Mouse (Mus musculus) heart, embryonic 16.5 days (tissue): ENCODE data around the gene Casp8ap2. TPM values are rescaled to one million over a fixed set of nuclear protein-coding genes. Genes with fewer than 3 reads are reported as not detected.

Experiments
- ATAC-seq: fragments of 200-750 bp; cut with Nextera tagmentation; replicated peaks from 2 replicates; pipeline ENCODE4 v1.8.0; 2017; ENCODE audit warnings: moderate number of reproducible peaks; ENCODE audit not compliant: insufficient read depth, low FRiP score; ENCODE audit errors: extremely low read depth
- H3K27ac ChIP-seq: fragments of 300-500 bp; sonication (generic); 2 replicates; pipeline ENCODE4 v1.5.1; 2014; ENCODE audit warnings: mild to moderate bottlenecking, low read length, control low read depth, moderate library complexity
- H3K27me3 ChIP-seq: fragments of 300-500 bp; sonication (generic); 2 replicates; pipeline ENCODE4 v1.6.1; 2014; ENCODE audit warnings: low read length, mixed read lengths; ENCODE audit not compliant: control insufficient read depth, insufficient read depth
- H3K36me3 ChIP-seq: fragments of 300-500 bp; sonication (generic); 2 replicates; pipeline ENCODE4 v1.6.1; 2014; ENCODE audit not compliant: control insufficient read depth, insufficient read depth
- H3K4me1 ChIP-seq: fragments of 300-500 bp; sonication (generic); 2 replicates; pipeline ENCODE4 v1.6.1; 2014; ENCODE audit warnings: low read length, mixed read lengths; ENCODE audit not compliant: control insufficient read depth, insufficient read depth
- H3K4me2 ChIP-seq: fragments of 300-500 bp; sonication (generic); 2 replicates; pipeline ENCODE4 v1.6.1; 2014; ENCODE audit warnings: low read depth, mild to moderate bottlenecking, control low read depth, low read length
- H3K4me3 ChIP-seq: fragments of 300-500 bp; sonication (generic); 2 replicates; pipeline ENCODE4 v1.5.1; 2014; ENCODE audit warnings: mild to moderate bottlenecking, control low read depth, low read length
- H3K9ac ChIP-seq: fragments of 300-500 bp; sonication (generic); 2 replicates; pipeline ENCODE4 v1.6.1; 2014; ENCODE audit warnings: low read length, control low read depth
- H3K9me3 ChIP-seq: fragments of 300-500 bp; sonication (generic); replicated peaks from 2 replicates; pipeline ENCODE4 v1.6.1; 2016; ENCODE audit warnings: low read length; ENCODE audit not compliant: control insufficient read depth
- WGBS: fragments of 180-500 bp; shearing (Covaris S2); extraction: QIAGEN DNeasy Blood & Tissue Kit; methylation state at CpG from one replicate; pipeline ENCODE4 v1.1.7; 2014; 5-methylcytosine and 5-hydroxymethylcytosine counted together
- polyA plus RNA-seq: library from polyadenylated mRNA; unstranded; fragments of >200 nt; fragmentation: Nextera tagmentation; extraction: Ambion mirVana; gene quantifications from 2 replicates; pipeline ENCODE4 v1.2.1, GENCODE M21; 2015

The Casp8ap2 gene
- polyA plus RNA-seq, 1 experiment from 2014 or later, result 31.8 TPM

GRCm38 (mm10) chr4:32575165-32575564, 40.1 kb upstream of the Casp8ap2 start:
- WGBS, result 59% methylated on average over 9 of the region's 9 CpGs
- H3K4me2 ChIP-seq, result no peak overlapping the region
- ATAC-seq, result no peak

GRCm38 (mm10) chr4:32579850-32580249, 35.4 kb upstream of the Casp8ap2 start:
- no peak overlapping the region for H3K9ac ChIP-seq
- WGBS, result 68% methylated on average over 8 of the region's 8 CpGs
- H3K4me3 ChIP-seq, result no peak overlapping the region
- H3K27me3 ChIP-seq, result no peaks in the 10 kb centered on the region
- peaks cover 4% of the 10 kb centered on the region; the same call in 1 of the 2 replicates for H3K4me1 ChIP-seq
- H3K27ac ChIP-seq, result no peak overlapping the region
- no peaks in the 10 kb centered on the region for H3K9me3 ChIP-seq
- no peak for ATAC-seq
- H3K36me3 ChIP-seq, result 0 out of 2 replicates have a peak, but pooled peaks cover 2% of the 10 kb centered on the region
- H3K4me2 ChIP-seq, result no peak overlapping the region

More at GRCm38 (mm10) chr4:32575165-32575564, 40.1 kb upstream of the Casp8ap2 start:
- Histone ChIP-seq H3K4me3 (no peak overlapping the region), H3K9ac (no peak overlapping the region), H3K4me1 (no peaks in the 10 kb centered on the region), H3K27me3 (no peaks in the 10 kb centered on the region), H3K9me3 (no peaks in the 10 kb centered on the region), H3K27ac (no peak overlapping the region), H3K36me3 (0 out of 2 replicates have a peak, but pooled peaks cover 2% of the 10 kb centered on the region)

- 73% methylated on average over 6 of the region's 6 CpGs for WGBS
- Histone ChIP-seq H3K27ac (no peak overlapping the region), H3K4me2 (no peak overlapping the region), H3K4me3 (no peak overlapping the region), H3K4me1 (peaks cover 4% of the 10 kb centered on the region; the same call in 1 of the 2 replicates), H3K9me3 (no peaks in the 10 kb centered on the region), H3K36me3 (no peaks in the 10 kb centered on the region), H3K9ac (no peak overlapping the region), H3K27me3 (no peaks in the 10 kb centered on the region)
- ATAC-seq, result no peak
These were observed 31.1 kb upstream of the Casp8ap2 start for GRCm38 (mm10) chr4:32584181-32584580.

- 13% methylated on average over 9 of the region's 9 CpGs for WGBS
- Histone ChIP-seq H3K36me3 (no peaks in the 10 kb centered on the region), H3K4me1 (no peaks in the 10 kb centered on the region), H3K27ac (no peak overlapping the region), H3K4me2 (no peak overlapping the region), H3K4me3 (no peak overlapping the region), H3K27me3 (no peaks in the 10 kb centered on the region), H3K9ac (no peak overlapping the region), H3K9me3 (no peaks in the 10 kb centered on the region)
- ATAC-seq, result 0 out of 2 replicates have a peak, but pooled peaks have one; percentile 41
These were observed 28.7 kb upstream of the Casp8ap2 start for GRCm38 (mm10) chr4:32586596-32586995.

GRCm38 (mm10) chr4:32587543-32587942, 27.7 kb upstream of the Casp8ap2 start:
- Histone ChIP-seq H3K36me3 (no peaks in the 10 kb centered on the region), H3K9me3 (no peaks in the 10 kb centered on the region), H3K4me2 (no peak overlapping the region), H3K4me1 (no peaks in the 10 kb centered on the region), H3K9ac (no peak overlapping the region), H3K4me3 (no peak overlapping the region), H3K27ac (no peak overlapping the region), H3K27me3 (no peaks in the 10 kb centered on the region)
- WGBS, result 80% methylated on average over 5 of the region's 5 CpGs
- no peak for ATAC-seq

GRCm38 (mm10) chr4:32588237-32588636, 27.0 kb upstream of the Casp8ap2 start:
- Histone ChIP-seq H3K36me3 (no peaks in the 10 kb centered on the region), H3K4me1 (no peaks in the 10 kb centered on the region)
- 80% methylated on average over 6 of the region's 6 CpGs for WGBS

GRCm38 (mm10) chr4:32601135-32601534, 14.1 kb upstream of the Casp8ap2 start:
- no peaks in the 10 kb centered on the region for H3K27me3 ChIP-seq

More at GRCm38 (mm10) chr4:32588237-32588636, 27.0 kb upstream of the Casp8ap2 start:
- Histone ChIP-seq H3K4me2 (no peak overlapping the region), H3K4me3 (no peak overlapping the region), H3K9me3 (no peaks in the 10 kb centered on the region), H3K9ac (no peak overlapping the region), H3K27ac (no peak overlapping the region), H3K27me3 (no peaks in the 10 kb centered on the region)
- ATAC-seq, result no peak

GRCm38 (mm10) chr4:32602660-32603059, 12.6 kb upstream of the Casp8ap2 start, which contains the start of gene Gja10:
Gene Gja10 (minus strand): TSS chr4:32602760.
- Histone ChIP-seq H3K9ac (no peak within 1 kb of the TSS), H3K36me3 (no peaks in the 10 kb centered on the region)
- 56% methylated on average over 3 of the region's 3 CpGs for WGBS

More at GRCm38 (mm10) chr4:32601135-32601534, 14.1 kb upstream of the Casp8ap2 start:
- H3K4me2 ChIP-seq, result no peak overlapping the region
- H3K36me3 ChIP-seq, result no peaks in the 10 kb centered on the region
- no peaks in the 10 kb centered on the region for H3K4me1 ChIP-seq
- WGBS, result 17% methylated on average over 12 of the region's 12 CpGs
- no peak for ATAC-seq
- H3K4me3 ChIP-seq, result no peak overlapping the region
- H3K27ac ChIP-seq, result no peak overlapping the region
- H3K9ac ChIP-seq, result no peak overlapping the region
- no peaks in the 10 kb centered on the region for H3K9me3 ChIP-seq

GRCm38 (mm10) chr4:32621637-32622036, 6.4 kb downstream of the Casp8ap2 start:
- Histone ChIP-seq H3K4me2 (no peak overlapping the region), H3K4me3 (no peak overlapping the region), H3K36me3 (no peaks in the 10 kb centered on the region; the same call in 1 of the 2 replicates), H3K9me3 (no peaks in the 10 kb centered on the region), H3K27ac (no peak overlapping the region), H3K9ac (no peak overlapping the region), H3K4me1 (peaks cover 5% of the 10 kb centered on the region), H3K27me3 (no peaks in the 10 kb centered on the region)
- no peak for ATAC-seq

More at GRCm38 (mm10) chr4:32602660-32603059, 12.6 kb upstream of the Casp8ap2 start, which contains the start of gene Gja10:
- Histone ChIP-seq H3K4me2 (no peak within 1 kb of the TSS), H3K4me3 (no peak within 1 kb of the TSS), H3K27ac (no peak within 1 kb of the TSS), H3K4me1 (no peaks in the 10 kb centered on the region), H3K27me3 (no peaks in the 10 kb centered on the region), H3K9me3 (no peaks in the 10 kb centered on the region)
- ATAC-seq, result no peak
